Mouse (Mus musculus) kidney, postnatal 36 days (tissue): ENCODE measurements around the gene Boc.

Source experiments
- DNase-seq, 2 experiments: peaks; one replicate each; pipeline ENCODE4 v3.0.0; 2021 to 2022; ENCODE audit warnings: mixed read lengths in 2 of 2

Boc gene

DNA sequence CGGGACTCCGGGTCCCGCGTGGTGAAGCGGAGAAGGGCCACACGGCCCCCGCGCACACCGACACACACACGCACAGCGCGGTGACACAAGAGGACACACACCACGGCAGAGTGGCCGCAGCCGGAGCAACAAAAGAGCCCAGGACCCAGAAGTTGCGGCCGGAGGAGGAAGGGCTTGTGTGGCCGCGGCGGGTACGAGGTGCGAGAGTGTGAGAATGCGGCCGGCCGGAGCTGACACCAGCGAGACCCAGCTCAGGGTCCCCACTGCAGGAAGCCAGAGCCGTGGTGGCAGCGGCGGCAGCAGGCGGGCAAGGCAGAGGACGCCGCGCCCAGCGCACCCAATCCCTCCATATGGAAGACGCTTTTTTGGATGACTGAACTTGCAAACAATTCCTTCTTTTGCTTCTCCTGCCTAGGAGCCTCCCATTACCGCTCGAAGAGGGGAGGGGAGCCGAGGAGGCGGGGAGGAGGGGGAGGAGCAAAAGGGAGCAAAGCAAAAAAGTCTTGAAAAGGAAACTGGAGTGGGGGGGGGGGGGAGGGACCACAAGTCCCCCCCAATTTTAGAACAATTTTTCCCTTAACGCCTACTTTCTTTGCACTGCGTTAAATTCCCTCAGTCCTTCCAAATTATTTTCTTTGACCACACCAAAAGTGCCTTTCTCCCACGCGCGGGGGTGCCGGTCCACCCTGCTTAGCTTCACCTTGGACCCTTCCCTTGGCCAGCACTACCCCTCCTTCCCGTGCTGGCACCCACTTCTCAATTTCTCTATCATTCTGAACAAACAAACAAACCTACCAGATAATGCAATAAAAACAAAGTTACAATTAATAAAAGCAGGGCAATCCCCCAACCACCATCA, at the start of gene Boc:
TSS of gene Boc (minus strand) at position 427 of the 859 bp plus-strand sequence.
- peak; percentile 71 to 75 for DNase-seq

GRCm38 (mm10) chr16:44606643-44607042, 47.9 kb upstream of the Boc start:
- no peak for DNase-seq

DNA sequence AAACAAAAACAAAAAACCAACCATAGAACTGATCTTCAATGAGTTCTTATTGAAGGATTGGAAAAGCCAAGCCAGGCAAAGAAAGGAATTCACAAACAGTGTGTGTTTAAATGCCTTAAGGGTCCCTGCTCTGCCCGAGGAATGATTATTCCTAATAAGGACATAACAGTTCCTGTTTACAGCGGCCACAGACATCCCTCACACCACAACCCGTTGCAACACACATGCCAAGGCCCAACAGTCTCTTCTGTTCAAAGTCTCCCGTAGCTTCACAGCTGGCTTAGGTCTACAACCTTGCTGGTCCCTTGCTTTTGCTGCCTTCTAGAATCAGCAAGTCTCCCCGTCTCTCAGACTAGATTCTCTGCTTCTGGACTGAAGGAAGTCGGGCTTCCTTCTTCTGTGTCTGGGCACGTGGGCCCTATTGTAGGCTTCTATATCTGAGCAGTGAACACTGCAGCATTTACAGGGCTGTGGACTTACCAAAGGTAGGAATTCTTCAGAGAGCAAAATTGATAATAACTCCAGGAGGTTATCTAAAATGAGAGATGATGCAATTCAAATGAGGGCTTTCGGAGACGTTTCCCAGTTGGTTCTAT, 45.4 kb upstream of the Boc start:
- DNase-seq: peak in 1 of 2 experiments; percentile 11

GRCm38 (mm10) chr16:44601999-44602794, 43.5 kb upstream of the Boc start:
- no peak for DNase-seq

- DNase-seq: no peak
Observed at GRCm38 (mm10) chr16:44601182-44601581, 42.5 kb upstream of the Boc start.

DNA sequence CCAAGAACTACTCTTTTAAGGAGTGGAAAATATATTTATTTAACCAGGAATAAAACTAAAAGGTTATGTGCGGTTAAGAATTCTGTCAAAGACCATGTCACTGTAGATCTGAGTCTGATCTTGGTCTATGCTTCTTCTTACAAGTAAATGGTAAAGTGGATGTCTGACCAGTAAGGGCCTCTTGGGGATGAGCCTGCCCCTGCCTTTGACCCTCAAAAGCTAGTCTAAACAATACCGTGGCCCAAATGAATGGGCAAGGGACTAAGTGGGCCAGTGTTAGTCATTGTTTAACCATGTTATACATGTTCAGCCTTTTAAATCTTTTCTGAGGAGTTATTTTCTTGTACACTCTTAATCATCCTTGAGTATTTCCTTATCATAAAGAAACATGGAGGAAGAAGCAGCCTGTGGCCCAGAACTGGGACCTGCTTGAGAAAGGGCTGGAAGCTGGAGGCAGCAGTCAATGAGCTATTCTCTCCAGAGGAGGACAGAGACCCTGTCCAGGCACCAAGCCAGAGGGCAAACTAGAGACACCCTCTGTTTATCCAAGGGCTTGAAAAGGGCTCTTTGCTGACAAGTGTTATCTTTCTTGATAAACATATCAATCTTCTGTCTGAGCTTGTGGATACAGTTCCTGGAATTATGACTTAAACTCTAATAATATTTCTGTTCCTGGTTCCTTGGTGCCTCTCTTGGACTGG, 38.6 kb upstream of the Boc start:
- DNase-seq: no peak

DNA sequence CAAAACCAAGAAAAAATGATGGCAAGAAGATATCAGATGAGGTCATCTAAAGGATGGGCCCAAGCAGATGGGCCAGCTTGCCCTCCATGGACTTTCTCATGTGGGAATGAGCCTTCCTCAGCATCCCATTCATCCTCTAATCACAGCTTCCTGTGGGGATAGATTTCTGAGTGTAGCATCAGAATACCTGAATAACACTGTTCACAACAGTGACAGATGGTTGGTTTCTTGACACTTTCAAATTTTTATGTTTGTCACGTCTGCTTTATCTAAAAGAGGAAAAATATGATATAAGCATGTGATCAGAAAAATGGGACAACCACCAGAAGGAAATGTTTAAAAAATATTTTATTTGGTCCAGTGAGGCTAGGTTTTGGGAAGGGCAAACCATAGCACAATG, 30.8 kb upstream of the Boc start:
- DNase-seq: no peak

- no peak for DNase-seq
Observed at GRCm38 (mm10) chr16:44579421-44580024, 20.8 kb upstream of the Boc start.

- no peak for DNase-seq
Observed at GRCm38 (mm10) chr16:44578551-44578950, 19.9 kb upstream of the Boc start.

DNA sequence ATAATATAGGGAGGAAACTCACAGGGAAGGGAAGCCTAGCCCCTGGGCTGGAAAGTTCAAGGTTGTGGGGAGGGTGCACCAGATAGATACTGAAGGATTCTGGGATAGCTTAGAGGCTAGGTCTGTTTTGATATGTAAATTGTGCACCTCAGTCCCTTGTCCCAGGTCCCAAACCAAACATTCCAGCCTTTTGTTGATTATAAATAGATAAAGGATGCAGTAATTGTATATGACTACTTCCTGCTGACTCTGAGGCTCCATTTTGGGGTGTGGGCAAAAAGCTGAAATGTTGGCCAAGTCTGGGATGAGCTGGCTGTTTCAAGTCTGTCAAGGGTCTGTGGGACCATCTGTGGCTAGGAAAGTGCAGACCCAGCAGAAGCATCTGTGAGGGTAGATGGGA, 9.4 kb upstream of the Boc start:
- no peak for DNase-seq

GRCm38 (mm10) chr16:44565328-44566210, 6.9 kb upstream of the Boc start:
- no peak for DNase-seq

GRCm38 (mm10) chr16:44564359-44564758, 5.7 kb upstream of the Boc start:
- DNase-seq: no peak

DNA sequence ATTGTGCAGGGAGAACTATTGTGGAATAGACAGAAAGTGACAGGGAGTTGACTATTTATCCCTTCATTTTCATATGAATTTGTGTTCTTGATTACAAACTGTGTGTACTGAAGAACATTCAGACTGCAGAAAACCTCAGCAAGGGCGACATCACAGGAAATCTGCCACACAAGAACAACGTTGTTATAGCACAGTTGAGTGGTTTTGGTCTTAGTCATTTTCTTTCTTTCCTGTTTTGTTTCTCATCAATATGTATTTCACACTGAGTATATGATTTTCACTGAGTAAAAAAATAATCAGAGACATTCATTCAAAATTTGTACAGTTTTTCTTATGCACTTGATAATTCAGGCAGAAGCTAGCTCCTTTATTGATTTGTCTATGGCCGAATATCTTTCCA, 3.4 kb upstream of the Boc start:
- DNase-seq: no peak

DNA sequence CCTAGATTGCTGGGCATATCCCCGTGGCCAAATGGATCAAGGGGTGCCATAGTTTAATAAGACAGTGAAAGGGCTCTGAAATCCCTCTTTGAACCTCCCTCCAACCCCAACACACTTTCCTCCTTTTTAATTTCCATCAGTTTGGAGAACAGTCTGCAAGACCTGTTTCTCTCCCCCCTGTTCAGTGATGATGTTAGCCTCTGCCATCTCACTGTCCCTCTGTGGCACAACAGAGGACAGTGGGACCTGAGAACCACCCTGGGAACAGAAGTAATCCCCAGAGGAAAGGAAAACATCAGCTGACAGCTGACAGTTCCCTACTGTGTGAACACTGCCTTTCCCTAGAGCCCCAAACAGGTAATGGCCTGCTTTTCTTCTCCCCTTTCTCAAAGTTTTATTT, 1.5 kb upstream of the Boc start:
- no peak for DNase-seq

GRCm38 (mm10) chr16:44559330-44559695, 616 bp upstream of the Boc start:
- no peak for DNase-seq

DNA sequence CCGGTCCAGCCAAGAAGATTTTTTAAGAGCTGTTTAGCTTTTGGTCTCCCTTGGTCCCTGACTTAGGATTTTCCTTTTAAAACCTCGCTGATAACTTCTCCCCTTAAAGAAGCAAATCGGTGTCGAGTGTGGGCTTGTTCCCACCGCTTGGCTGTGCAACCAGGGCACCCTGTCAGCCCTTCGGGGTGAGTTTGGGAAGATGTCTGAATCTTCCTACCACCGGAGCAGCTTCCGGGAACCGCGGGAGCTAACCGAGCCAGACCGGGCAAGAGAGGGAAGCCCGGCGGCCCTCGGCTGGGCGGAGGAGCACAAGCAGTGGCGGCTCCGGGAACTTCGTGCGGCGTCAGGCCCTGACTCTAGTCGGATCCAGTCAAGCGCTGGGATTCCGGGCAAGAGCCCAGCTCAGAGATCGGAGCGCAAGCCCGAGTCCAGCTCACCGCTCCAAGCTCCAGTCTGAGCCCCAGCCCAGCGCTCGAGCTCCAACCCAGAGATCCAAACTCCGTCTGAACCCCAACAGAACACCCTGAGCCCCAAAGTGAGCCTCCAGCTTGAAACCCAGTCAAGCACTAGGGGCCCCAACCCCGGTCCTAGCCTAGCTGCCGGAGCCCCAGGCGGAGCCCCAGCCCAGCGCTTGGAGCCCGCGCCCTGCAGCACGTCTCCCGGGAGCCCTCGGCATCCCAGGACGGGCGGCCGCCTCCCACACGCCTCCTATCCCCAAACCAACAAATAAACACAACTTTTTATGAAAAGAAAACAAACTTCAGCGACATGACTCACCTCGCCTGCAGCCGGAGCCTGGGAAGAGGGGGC, 831 bp downstream of the Boc start:
- peak; percentile 71 to 83 for DNase-seq

GRCm38 (mm10) chr16:44557084-44557483, 1.6 kb downstream of the Boc start:
- no peak for DNase-seq

DNA sequence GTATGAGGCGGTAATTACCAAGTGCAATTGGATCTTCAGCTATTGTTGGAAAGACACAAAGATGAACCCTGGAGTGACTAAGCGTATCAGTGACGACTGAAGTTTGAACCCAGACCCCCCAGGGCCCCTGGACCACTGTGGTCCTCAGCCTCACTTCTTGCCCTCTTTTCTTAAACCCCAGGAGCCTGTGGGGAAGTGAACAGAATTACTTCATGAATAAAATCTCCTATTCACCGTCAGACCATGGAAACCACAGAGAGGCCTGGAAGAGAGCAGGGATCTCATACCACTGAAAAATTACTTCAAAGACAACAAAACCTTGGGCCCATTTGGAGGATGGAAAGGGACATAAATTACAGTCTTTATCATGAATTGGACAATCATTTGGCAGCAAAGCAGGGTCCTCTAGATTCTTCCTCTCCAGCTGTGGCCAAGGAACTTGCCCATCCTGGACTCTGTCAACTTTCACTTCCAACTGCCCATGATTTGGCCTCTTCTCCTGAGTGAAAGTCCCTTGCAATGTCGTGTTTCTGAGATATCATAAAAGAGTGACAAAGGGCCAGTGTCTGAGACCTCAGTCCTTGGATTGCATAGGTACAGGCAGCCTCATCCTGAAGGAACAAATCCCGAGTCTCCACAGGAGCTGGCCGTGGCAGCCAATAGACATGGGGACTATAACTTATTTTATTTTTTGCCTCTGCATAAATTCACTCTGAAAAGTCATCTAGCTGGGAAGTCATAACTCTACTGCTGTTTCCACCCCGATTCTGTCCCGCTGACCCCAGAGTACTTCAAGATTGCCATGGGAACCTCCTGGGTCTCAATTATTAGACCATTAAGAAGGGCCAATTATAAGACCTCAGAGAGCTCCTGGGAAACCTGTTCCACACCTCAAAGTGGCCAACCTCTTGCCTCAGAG, 2.6 kb downstream of the Boc start:
- DNase-seq: peak in 1 of 2 experiments; percentile 29

DNA sequence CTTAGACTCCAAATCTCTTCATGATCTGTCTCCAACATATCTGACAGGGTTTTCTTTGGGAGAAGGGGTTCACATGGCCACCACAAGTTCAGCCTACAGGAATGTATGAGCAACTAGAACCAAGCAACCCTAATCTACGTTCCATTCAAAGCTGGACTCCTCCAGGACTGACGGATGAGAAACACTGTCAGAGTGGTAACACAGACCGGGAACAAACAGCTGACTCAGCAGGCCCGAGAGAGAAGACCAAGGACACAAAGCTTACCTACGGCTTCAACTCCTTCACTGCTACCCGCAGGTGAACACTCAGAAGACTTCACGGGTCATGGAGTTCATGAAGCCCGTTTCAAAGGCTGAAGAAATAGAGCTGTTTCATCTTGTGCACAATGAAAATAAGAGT, 4.8 kb downstream of the Boc start:
- DNase-seq: no peak

DNA sequence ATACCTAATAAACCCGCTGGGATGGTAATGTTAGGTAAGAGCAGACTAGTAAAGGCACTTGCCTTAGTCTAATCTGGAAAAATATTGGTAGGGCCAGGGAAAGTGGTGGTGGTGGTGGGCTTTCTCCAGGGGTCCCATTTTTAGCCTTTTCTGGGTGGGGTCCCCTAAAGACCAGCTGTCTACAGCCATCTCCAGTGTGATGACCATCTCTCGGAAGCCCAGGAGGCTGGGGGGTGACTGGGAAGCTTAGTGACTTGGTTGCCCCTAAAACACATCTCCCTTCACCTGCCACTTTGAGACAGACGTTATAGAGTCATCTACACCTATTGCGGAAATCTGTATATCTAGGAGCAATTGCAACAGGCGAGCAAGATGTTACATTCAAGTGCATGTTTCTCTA, 6.0 kb downstream of the Boc start:
- DNase-seq: no peak
